Mouse (Mus musculus): Measurements from ENCODE around the gene Cux1. TPM values are rescaled to one million over a fixed set of nuclear protein-coding genes. Genes with fewer than 3 reads are reported as not detected.

Cux1 gene
- polyA plus RNA-seq, 1 experiment, result 68.0 TPM

GRCm38 (mm10) chr5:136561641-136562040, 5.6 kb downstream of the Cux1 start:
- Histone ChIP-seq H3K27ac (ENCODE audit: insufficient read depth, low read length) (no peak overlapping the region), H3K4me1 (ENCODE audit: control insufficient read depth, insufficient read depth, low read length) (0 out of 2 replicates have a peak, but pooled peaks cover under 1% of the 10 kb centered on the region), H3K4me3 (ENCODE audit: insufficient read depth, low read length) (no peak overlapping the region)
- TF ChIP-seq CTCF (IDR thresholded peaks at IDR 0.05; ENCODE audit: extremely low read depth, insufficient read depth, low read length), result no peak
- no peak for TF ChIP-seq POLR2A (IDR thresholded peaks at IDR 0.05; ENCODE audit: extremely low read depth, insufficient read depth, low read length)

- no peak for TF ChIP-seq POLR2A (IDR thresholded peaks at IDR 0.05; ENCODE audit: extremely low read depth, insufficient read depth, low read length)
- no peak for TF ChIP-seq CTCF (IDR thresholded peaks at IDR 0.05; ENCODE audit: extremely low read depth, insufficient read depth, low read length)
- Histone ChIP-seq H3K4me3 (ENCODE audit: insufficient read depth, low read length) (no peak overlapping the region), H3K4me1 (ENCODE audit: control insufficient read depth, insufficient read depth, low read length) (0 out of 2 replicates have a peak, but pooled peaks cover 2% of the 10 kb centered on the region), H3K27ac (ENCODE audit: insufficient read depth, low read length) (no peak overlapping the region)
Observed at GRCm38 (mm10) chr5:136560656-136561055, 6.6 kb downstream of the Cux1 start.

GRCm38 (mm10) chr5:136557446-136557845, 9.8 kb downstream of the Cux1 start:
- Histone ChIP-seq H3K27ac (ENCODE audit: insufficient read depth, low read length) (no peak overlapping the region), H3K4me1 (ENCODE audit: control insufficient read depth, insufficient read depth, low read length) (peaks cover 5% of the 10 kb centered on the region; the same call in 1 of the 2 replicates), H3K4me3 (ENCODE audit: insufficient read depth, low read length) (no peak overlapping the region)
- TF ChIP-seq CTCF (IDR thresholded peaks at IDR 0.05; ENCODE audit: extremely low read depth, insufficient read depth, low read length) (no peak), POLR2A (IDR thresholded peaks at IDR 0.05; ENCODE audit: extremely low read depth, insufficient read depth, low read length) (no peak)

- Histone ChIP-seq H3K4me1 (ENCODE audit: control insufficient read depth, insufficient read depth, low read length) (peaks cover 5% of the 10 kb centered on the region; the same call in 1 of the 2 replicates), H3K27ac (ENCODE audit: insufficient read depth, low read length) (no peak overlapping the region), H3K4me3 (ENCODE audit: insufficient read depth, low read length) (no peak overlapping the region)
- no peak for TF ChIP-seq CTCF (IDR thresholded peaks at IDR 0.05; ENCODE audit: extremely low read depth, insufficient read depth, low read length)
- no peak for TF ChIP-seq POLR2A (IDR thresholded peaks at IDR 0.05; ENCODE audit: extremely low read depth, insufficient read depth, low read length)
Observed at GRCm38 (mm10) chr5:136556328-136557262, 10.7 kb downstream of the Cux1 start.

GRCm38 (mm10) chr5:136555703-136556102, 11.6 kb downstream of the Cux1 start:
- no peak for TF ChIP-seq POLR2A (IDR thresholded peaks at IDR 0.05; ENCODE audit: extremely low read depth, insufficient read depth, low read length)
- no peak for TF ChIP-seq CTCF (IDR thresholded peaks at IDR 0.05; ENCODE audit: extremely low read depth, insufficient read depth, low read length)
- no peak overlapping the region for H3K27ac ChIP-seq (ENCODE audit: insufficient read depth, low read length)
- H3K4me3 ChIP-seq (ENCODE audit: insufficient read depth, low read length), result no peak overlapping the region
- peaks cover 5% of the 10 kb centered on the region; the same call in 1 of the 2 replicates for H3K4me1 ChIP-seq (ENCODE audit: control insufficient read depth, insufficient read depth, low read length)

- no peak overlapping the region for H3K27ac ChIP-seq (ENCODE audit: insufficient read depth, low read length)
- H3K4me1 ChIP-seq (ENCODE audit: control insufficient read depth, insufficient read depth, low read length), result peaks cover 5% of the 10 kb centered on the region; the same call in 1 of the 2 replicates
- no peak overlapping the region for H3K4me3 ChIP-seq (ENCODE audit: insufficient read depth, low read length)
- TF ChIP-seq POLR2A (IDR thresholded peaks at IDR 0.05; ENCODE audit: extremely low read depth, insufficient read depth, low read length) (no peak), CTCF (IDR thresholded peaks at IDR 0.05; ENCODE audit: extremely low read depth, insufficient read depth, low read length) (no peak)
Observed at GRCm38 (mm10) chr5:136552832-136553231, 14.5 kb downstream of the Cux1 start.

- TF ChIP-seq CTCF (IDR thresholded peaks at IDR 0.05; ENCODE audit: extremely low read depth, insufficient read depth, low read length) (no peak), POLR2A (IDR thresholded peaks at IDR 0.05; ENCODE audit: extremely low read depth, insufficient read depth, low read length) (no peak)
- no peak overlapping the region for H3K4me3 ChIP-seq (ENCODE audit: insufficient read depth, low read length)
- peaks cover 5% of the 10 kb centered on the region; the same call in 1 of the 2 replicates for H3K4me1 ChIP-seq (ENCODE audit: control insufficient read depth, insufficient read depth, low read length)
Observed at GRCm38 (mm10) chr5:136552093-136552492, 15.2 kb downstream of the Cux1 start.

GRCm38 (mm10) chr5:136551571-136551970, 15.7 kb downstream of the Cux1 start:
- TF ChIP-seq CTCF (IDR thresholded peaks at IDR 0.05; ENCODE audit: extremely low read depth, insufficient read depth, low read length), result no peak
- no peak for TF ChIP-seq POLR2A (IDR thresholded peaks at IDR 0.05; ENCODE audit: extremely low read depth, insufficient read depth, low read length)
- Histone ChIP-seq H3K27ac (ENCODE audit: insufficient read depth, low read length) (no peak overlapping the region), H3K4me1 (ENCODE audit: control insufficient read depth, insufficient read depth, low read length) (peaks cover 3% of the 10 kb centered on the region; the same call in 1 of the 2 replicates), H3K4me3 (ENCODE audit: insufficient read depth, low read length) (no peak overlapping the region)

More at GRCm38 (mm10) chr5:136552093-136552492, 15.2 kb downstream of the Cux1 start:
- H3K27ac ChIP-seq (ENCODE audit: insufficient read depth, low read length), result no peak overlapping the region

- TF ChIP-seq CTCF (IDR thresholded peaks at IDR 0.05; ENCODE audit: extremely low read depth, insufficient read depth, low read length) (no peak), POLR2A (IDR thresholded peaks at IDR 0.05; ENCODE audit: extremely low read depth, insufficient read depth, low read length) (no peak)
- Histone ChIP-seq H3K4me3 (ENCODE audit: insufficient read depth, low read length) (no peak overlapping the region), H3K4me1 (ENCODE audit: control insufficient read depth, insufficient read depth, low read length) (peaks cover 3% of the 10 kb centered on the region; the same call in 1 of the 2 replicates), H3K27ac (ENCODE audit: insufficient read depth, low read length) (no peak overlapping the region)
Observed at GRCm38 (mm10) chr5:136550726-136551125, 16.6 kb downstream of the Cux1 start.
